Mouse (Mus musculus): ENCODE measurements around the gene Capn1.

GRCm38 (mm10) chr19:5966786-5967185 lies 48.9 kb downstream of the Capn1 start:
- TF ChIP-seq CTCF (IDR thresholded peaks at IDR 0.05; ENCODE audit: low read depth, low read length) (no peak), POLR2A (IDR thresholded peaks at IDR 0.05; ENCODE audit: borderline replicate concordance, low read depth, low read length) (no peak)
